Comparison of ENCODE assay signal across 17 mouse cellular contexts in the genomic region with DNA sequence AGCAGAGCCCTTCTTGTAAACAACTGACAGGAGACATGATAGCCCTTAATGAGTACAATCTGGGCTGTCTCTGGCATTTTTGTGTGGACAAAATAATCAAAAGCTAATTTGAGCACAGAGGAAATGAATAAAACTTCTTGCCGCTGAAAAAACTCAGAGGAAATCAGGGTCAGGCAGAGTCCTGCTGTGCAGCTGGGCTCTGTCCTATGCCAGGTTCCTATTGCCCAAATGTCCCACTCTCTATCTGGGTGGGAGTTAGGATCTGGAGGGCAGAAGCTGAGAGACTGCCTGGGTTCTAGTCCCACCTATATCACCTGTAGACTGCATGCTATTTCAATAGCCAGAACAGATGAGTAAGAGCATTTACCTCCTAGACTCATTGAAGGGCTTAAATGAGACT.
A peak's percentile ranks its signal among the peaks of the same experiment; 100 is the strongest.
DNase-seq lines count a peak whose midpoint lies in the region; ATAC-seq and TF ChIP-seq lines count a peak whose summit lies in the region.
"Had no signal": no experiment of that assay in that cellular context is flagged by ENCODE, and none has a peak within 500 bp of the region (broad histone marks: within the 10 kb centered on the region; RNA-seq: fewer than 3 reads in every experiment).

No protein-coding gene starts in this region.

- H3K9me3 ChIP-seq in kidney, embryonic 15.5 days (replicated peaks), result no peaks in the 10 kb centered on the region
- no peaks in the 10 kb centered on the region for H3K9me3 ChIP-seq in lung, postnatal 0 days (ENCODE audit: low read length)
- H3K9me3 ChIP-seq: embryonic facial prominence, embryonic 12.5 days; forebrain, embryonic 13.5 days; neural tube, embryonic 13.5 days had no signal

- H3K4me2 ChIP-seq in kidney, embryonic 15.5 days, result no peak overlapping the region
- H3K4me2 ChIP-seq in lung, postnatal 0 days (replicated peaks; ENCODE audit: low read depth, low read length), result no peak overlapping the region
- H3K4me2 ChIP-seq: embryonic facial prominence, embryonic 12.5 days; forebrain, embryonic 13.5 days; neural tube, embryonic 13.5 days had no signal

- no peak overlapping the region for H3K9ac ChIP-seq in kidney, embryonic 15.5 days
- H3K9ac ChIP-seq in lung, postnatal 0 days (replicated peaks; ENCODE audit: low read depth), result no peak overlapping the region
- H3K9ac ChIP-seq: embryonic facial prominence, embryonic 12.5 days; forebrain, embryonic 13.5 days; neural tube, embryonic 13.5 days had no signal

- 51% methylated on average over 1 of the region's 1 CpGs for WGBS in kidney, embryonic 15.5 days
- 32% methylated on average over 1 of the region's 1 CpGs for WGBS in lung, postnatal 0 days

- DNase-seq in CD4-positive, CD25-positive, alpha-beta regulatory T cell, adult 2 months (ENCODE audit: low read depth, low spot score), result peak; percentile 14
- no peak for DNase-seq in kidney, adult 11 months
- peak; percentile 50 for DNase-seq in lung, postnatal 0 days (ENCODE audit: low spot score)
- no peak for DNase-seq in lung, postnatal 14 days
- DNase-seq in lung, postnatal 10 days, result peak; percentile 55
- no peak for DNase-seq in cerebellum, postnatal 36 days
- DNase-seq: cerebellum, postnatal 10 days; gastrocnemius, postnatal 25 days; left cerebral cortex, postnatal 4 days; midbrain, embryonic 14.5 days; thymus, postnatal 14 days had no signal

- no peaks in the 10 kb centered on the region for H3K36me3 ChIP-seq in kidney, embryonic 15.5 days
- H3K36me3 ChIP-seq in lung, postnatal 0 days (ENCODE audit: insufficient read depth, low read length), result no peaks in the 10 kb centered on the region
- H3K36me3 ChIP-seq: embryonic facial prominence, embryonic 12.5 days; hindbrain, embryonic 10.5 days; neural tube, embryonic 13.5 days had no signal

- peak overlapping the region; percentile 73 for H3K27ac ChIP-seq in kidney, embryonic 15.5 days
- H3K27ac ChIP-seq in lung, postnatal 0 days (ENCODE audit: low read length), result peak overlapping the region; percentile 86
- H3K27ac ChIP-seq: forebrain, embryonic 13.5 days had no signal

- TF ChIP-seq EP300 in lung, postnatal 0 days (IDR thresholded peaks at IDR 0.05), result no peak

- no peak for ATAC-seq in CD4-positive, CD25-positive, alpha-beta regulatory T cell, adult 4 months
- no peak for ATAC-seq in kidney, embryonic 15.5 days (replicated peaks; ENCODE audit: low FRiP score)
- no peak for ATAC-seq in lung, postnatal 0 days
- ATAC-seq: forebrain, embryonic 13.5 days had no signal

- no peak for TF ChIP-seq CTCF in lung, postnatal 0 days (IDR thresholded peaks at IDR 0.05)

- no peaks in the 10 kb centered on the region for H3K27me3 ChIP-seq in kidney, embryonic 15.5 days
- H3K27me3 ChIP-seq in lung, postnatal 0 days (replicated peaks; ENCODE audit: insufficient read depth, low read length), result no peaks in the 10 kb centered on the region
- H3K27me3 ChIP-seq: embryonic facial prominence, embryonic 12.5 days; forebrain, embryonic 13.5 days; neural tube, embryonic 13.5 days had no signal

- H3K4me1 ChIP-seq in kidney, embryonic 15.5 days, result peaks cover 16% of the 10 kb centered on the region
- H3K4me1 ChIP-seq in lung, postnatal 0 days (ENCODE audit: insufficient read depth, low read depth, low read length), result peaks cover 9% of the 10 kb centered on the region; the same call in 1 of the 2 replicates

- H3K4me3 ChIP-seq in kidney, embryonic 15.5 days (replicated peaks), result no peak overlapping the region
- H3K4me3 ChIP-seq in lung, postnatal 0 days (ENCODE audit: low read depth, low read length), result no peak overlapping the region
- H3K4me3 ChIP-seq: embryonic facial prominence, embryonic 12.5 days; forebrain, embryonic 13.5 days; hindbrain, embryonic 10.5 days; neural tube, embryonic 13.5 days had no signal

Comparison
In these comparisons a context has a peak if more than half of its experiments do, and no peak if none do; other contexts are left out.
1. DNase-seq: peak in CD4-positive, CD25-positive, alpha-beta regulatory T cell, adult 2 months (single experiment), lung, postnatal 0 days (single experiment) and lung, postnatal 10 days (single experiment); none in kidney, adult 11 months (single experiment), lung, postnatal 14 days (single experiment) and cerebellum, postnatal 36 days (0 of 2).